Mouse (Mus musculus) liver, embryonic 14 days (tissue): ENCODE results near the gene Slc7a4. TPM values are rescaled to one million over a fixed set of nuclear protein-coding genes. Genes with fewer than 3 reads are reported as not detected.

Experiments used
- polyA plus RNA-seq: library from polyadenylated mRNA; depleted of rRNA; stranded (reverse); fragments of >200 nt; gene quantifications from 2 replicates; pipeline ENCODE4 v1.2.3, GENCODE M21; 2012; rRNA removed

Slc7a4 gene
- polyA plus RNA-seq, result 0.93 and 1.2 TPM in 2 replicates

GRCm38 (mm10) chr16:17583064-17583463 lies at the start of gene Slc7a4:
Slc7a4 (minus strand) TSS chr16:17583214.

GRCm38 (mm10) chr16:17619198-17620105 lies 36.4 kb upstream of the Slc7a4 start, which contains the start of gene Smpd4:
Smpd4 (plus strand) TSS chr16:17619354.

DNA sequence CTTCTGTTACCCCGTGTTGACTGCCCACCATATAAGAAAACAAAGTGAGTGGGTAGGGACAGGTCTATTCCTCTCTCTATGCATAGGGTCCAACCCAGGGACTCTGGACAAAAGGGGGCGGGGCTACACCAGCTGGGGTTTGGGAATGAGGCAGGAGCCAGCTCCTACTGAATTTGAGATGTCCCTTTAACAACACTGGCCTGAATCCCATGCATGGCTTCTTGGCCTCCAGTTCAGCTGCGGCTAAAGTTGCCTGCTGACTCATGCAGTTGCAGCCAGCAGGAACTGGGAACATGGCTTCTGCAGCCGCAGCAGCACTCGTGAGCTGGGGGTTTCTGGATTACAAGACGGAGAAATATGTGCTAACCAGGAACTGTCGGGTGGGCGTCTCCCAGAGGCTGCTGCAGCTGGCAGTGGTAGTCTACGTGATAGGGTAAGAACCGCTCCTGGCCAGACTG lies 21.2 kb downstream of the Slc7a4 start, which contains the start of gene P2rx6:
Gene P2rx6, plus strand, starts transcription at position 135 of the 458 bp plus-strand sequence.

GRCm38 (mm10) chr16:17561128-17561750 lies 21.8 kb downstream of the Slc7a4 start, which contains the start of gene Lrrc74b:
Lrrc74b (minus strand) TSS chr16:17561247.

GRCm38 (mm10) chr16:17530640-17531288 lies 52.2 kb downstream of the Slc7a4 start, which contains the start of gene Thap7:
Thap7 (minus strand) TSS chr16:17531136.

Other genes starting within 250 kb of the Slc7a4 start
- gene Snap29, start 177.2 kb downstream of the Slc7a4 start, polyA plus RNA-seq, result 4.0 and 5.1 TPM in 2 replicates
- gene Pi4ka, start 176.9 kb downstream of the Slc7a4 start, polyA plus RNA-seq, result 17.6 and 18.6 TPM in 2 replicates
- 7.6 and 9.3 TPM in 2 replicates for gene Crkl, start 131.2 kb downstream of the Slc7a4 start, polyA plus RNA-seq
- gene Aifm3, start 93.6 kb downstream of the Slc7a4 start, polyA plus RNA-seq, result 1.1 and 1.2 TPM in 2 replicates
- 27.5 and 30.4 TPM in 2 replicates for gene Lztr1, start 74.5 kb downstream of the Slc7a4 start, polyA plus RNA-seq
- 18.2 and 20.8 TPM in 2 replicates for gene Thap7, start 52.1 kb downstream of the Slc7a4 start, polyA plus RNA-seq
- gene Lrrc74b, start 22.0 kb downstream of the Slc7a4 start, polyA plus RNA-seq, result 0.05 TPM in 1 of 2 replicates, not detected in the other
- 0.05 and 0.06 TPM in 2 replicates for gene P2rx6, start 21.3 kb downstream of the Slc7a4 start, polyA plus RNA-seq
- 25.6 and 30.4 TPM in 2 replicates for gene Smpd4, start 36.1 kb upstream of the Slc7a4 start, polyA plus RNA-seq
- 1.7 and 2.2 TPM in 2 replicates for gene Ccdc74a, start 63.3 kb upstream of the Slc7a4 start, polyA plus RNA-seq
- 15.1 and 18.3 TPM in 2 replicates for gene Med15, start 149.7 kb upstream of the Slc7a4 start, polyA plus RNA-seq
- gene Klhl22, start 176.4 kb upstream of the Slc7a4 start, polyA plus RNA-seq, result 11.3 and 11.4 TPM in 2 replicates
- 2.8 and 3.5 TPM in 2 replicates for gene Scarf2, start 214.1 kb upstream of the Slc7a4 start, polyA plus RNA-seq
- not detected in 2 replicates for gene B830017H08Rik, start 249.9 kb upstream of the Slc7a4 start, polyA plus RNA-seq